Mouse (Mus musculus) cerebellum, adult 8-10 months (tissue): ENCODE results near the gene Nipal3.

ENCODE experiments used
- DNase-seq: peaks from one replicate; pipeline ENCODE4 v3.0.0; 2022

Nipal3 gene

GRCm38 (mm10) chr4:135501587-135501986 lies 6.7 kb upstream of the Nipal3 start:
- DNase-seq, result no peak

- DNase-seq, result no peak
These were observed 5.0 kb upstream of the Nipal3 start for GRCm38 (mm10) chr4:135499831-135500230.

DNA sequence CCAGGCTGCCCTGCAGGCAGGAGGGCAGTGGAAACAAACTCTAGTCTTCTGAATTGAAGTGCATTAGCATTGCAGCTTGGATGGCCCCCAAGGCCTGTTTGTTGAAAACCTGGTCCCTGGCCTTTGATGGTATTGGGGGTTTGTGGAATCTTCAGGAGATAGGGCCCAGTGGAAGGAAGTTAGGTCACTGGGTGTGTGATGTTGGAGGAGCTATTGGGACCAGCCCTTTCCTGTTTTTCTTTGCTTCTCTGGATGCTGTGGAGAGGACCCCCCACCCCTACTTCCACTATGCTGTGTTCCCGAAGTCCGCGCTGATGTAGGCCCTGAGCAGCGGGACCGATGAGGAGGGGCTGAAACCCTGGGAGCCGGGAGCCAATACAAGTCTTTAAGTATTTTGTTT lies 3.3 kb upstream of the Nipal3 start:
- no peak for DNase-seq

GRCm38 (mm10) chr4:135495810-135496209 lies 972 bp upstream of the Nipal3 start:
- peak; percentile 31 for DNase-seq

DNA sequence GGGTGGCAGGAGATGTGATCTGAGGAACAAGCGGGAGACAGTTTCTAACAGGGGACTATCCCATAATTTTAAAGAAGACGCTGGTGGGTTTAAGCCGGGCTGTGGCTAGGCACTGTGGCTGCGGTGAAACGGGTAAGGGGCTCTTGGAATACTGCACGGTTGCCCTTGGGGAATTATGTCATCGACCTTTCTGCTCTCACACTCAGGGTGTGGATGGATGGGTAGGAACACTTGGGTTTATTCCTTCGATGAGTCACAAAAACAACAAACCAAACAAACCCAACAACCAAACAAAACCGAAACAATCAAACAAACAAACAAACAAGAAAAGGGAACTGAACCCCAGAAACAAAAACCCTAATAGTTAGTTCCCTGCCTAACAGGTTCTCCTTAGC lies 556 bp upstream of the Nipal3 start:
- DNase-seq, result no peak

DNA sequence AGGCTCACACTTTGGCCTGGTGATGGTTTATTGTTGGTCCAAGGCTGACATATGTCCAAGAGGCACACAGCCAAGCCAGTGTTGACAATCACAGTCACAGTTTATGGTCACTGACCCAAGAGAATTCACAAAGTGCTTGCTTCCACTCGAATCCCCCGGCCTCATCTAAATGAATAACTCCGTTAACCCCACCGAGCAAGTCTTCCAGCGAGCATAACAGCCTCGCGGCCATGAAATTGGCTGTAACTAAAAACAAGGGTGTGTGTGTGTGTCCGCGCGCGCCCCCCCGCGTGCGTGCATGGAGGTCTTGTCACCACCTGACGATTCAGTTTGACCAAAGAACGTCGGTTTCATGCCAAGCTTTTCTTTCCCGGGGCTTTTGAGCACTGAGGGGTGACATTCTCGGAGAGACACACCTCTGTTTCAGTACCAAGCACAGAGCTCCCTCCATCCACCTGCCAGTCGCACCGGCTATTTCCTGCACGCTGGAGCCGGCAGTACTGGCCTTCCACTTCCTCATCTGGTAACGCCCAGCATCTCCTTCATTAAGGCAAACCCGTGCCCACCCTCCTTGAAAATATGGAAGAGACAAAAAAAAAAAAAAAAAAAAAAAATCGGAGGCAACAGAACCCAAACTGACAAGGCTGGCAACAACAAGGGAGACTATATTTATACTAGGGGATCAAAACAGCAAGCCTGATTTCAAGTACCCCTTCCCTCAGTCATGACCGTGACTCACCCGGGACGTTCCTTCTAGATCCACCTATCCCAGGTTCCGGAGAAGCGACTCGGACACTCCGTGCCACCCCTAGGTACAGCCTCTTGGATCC lies 932 bp downstream of the Nipal3 start:
- DNase-seq, result peak; percentile 67

- no peak for DNase-seq
These were observed 1.6 kb downstream of the Nipal3 start for GRCm38 (mm10) chr4:135493271-135493670.

GRCm38 (mm10) chr4:135489256-135489655 lies 5.6 kb downstream of the Nipal3 start:
- DNase-seq, result no peak

GRCm38 (mm10) chr4:135486352-135486751 lies 8.5 kb downstream of the Nipal3 start:
- peak; percentile 69 for DNase-seq

DNA sequence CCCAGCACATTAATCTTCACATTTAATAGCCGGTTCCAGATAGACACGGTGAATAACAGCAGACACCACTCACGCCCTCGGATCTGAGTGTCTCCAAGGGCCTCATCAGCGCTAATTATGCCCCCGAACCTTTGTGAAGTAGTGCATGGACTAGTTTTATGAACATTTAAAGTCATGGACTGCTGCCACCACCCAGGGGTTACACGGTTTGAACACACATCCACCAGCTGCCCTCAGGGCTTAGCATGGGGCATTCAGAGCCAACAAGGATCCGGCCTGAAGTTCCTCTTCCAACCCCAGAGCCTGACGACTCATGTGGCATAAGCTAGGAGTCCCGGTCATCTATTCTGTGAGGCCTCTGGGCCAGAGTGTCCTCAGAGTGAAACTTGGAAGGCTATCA lies 9.8 kb downstream of the Nipal3 start:
- no peak for DNase-seq

DNA sequence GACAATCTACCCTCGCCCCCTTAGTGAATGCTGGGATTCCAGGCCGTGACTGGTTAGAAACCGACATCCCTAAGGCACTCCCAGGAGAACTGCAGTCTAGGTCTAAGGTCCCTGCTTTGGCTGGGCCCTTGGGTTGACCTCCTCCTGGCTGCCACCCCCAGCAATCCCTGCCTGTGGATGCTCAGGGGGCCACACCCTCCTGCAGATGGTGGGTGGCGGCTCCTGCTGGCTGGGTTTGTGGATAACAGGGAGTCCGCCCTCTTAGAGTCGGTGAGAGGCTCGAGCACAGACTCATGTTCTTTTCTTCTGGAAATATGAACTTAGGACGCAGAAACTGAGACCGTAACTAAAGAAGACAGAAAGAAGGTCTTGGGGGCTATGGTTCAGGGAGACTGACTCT lies 14.5 kb downstream of the Nipal3 start:
- DNase-seq, result no peak

GRCm38 (mm10) chr4:135477851-135478250 lies 17.0 kb downstream of the Nipal3 start:
- no peak for DNase-seq

GRCm38 (mm10) chr4:135463406-135463805 lies 31.4 kb downstream of the Nipal3 start:
- DNase-seq, result no peak

DNA sequence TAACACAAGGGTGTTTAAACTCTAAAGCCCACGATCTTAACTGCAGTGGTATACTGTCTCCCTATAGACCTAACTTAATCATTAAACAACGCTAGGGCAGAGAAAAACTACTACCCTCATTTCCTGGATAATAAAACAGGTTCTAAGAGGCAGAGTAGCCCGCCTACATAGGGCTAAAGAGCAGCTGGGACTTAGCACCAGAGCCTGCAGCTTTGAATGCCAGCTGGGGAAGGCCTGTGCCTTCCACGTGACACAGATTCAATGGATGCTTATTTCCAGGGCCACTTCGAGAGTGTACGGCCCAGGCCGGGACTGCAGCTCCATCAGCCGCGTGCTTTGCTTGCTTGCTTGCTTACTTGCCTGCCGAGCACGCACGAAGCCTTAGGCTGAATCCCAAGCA lies 41.3 kb downstream of the Nipal3 start:
- DNase-seq, result no peak

DNA sequence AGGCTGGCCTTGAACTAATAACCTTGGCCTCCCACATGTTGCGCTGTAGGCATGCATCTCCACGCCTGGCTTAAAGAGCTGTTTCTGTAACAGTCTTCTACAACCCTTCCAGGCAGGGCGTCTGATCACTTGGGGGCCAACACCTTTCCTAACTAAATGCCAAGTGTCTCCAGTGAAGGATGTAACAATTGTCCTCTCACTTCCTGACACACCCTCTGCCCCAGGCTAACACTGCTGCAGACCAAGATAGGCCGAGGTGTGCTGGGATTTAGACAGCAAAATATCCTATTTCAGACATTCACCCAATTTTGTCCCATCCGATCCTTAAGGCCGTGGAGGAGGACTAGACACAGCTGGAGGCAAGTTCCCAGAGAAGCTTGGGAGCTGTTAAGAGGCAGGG lies 41.7 kb downstream of the Nipal3 start:
- no peak for DNase-seq

DNA sequence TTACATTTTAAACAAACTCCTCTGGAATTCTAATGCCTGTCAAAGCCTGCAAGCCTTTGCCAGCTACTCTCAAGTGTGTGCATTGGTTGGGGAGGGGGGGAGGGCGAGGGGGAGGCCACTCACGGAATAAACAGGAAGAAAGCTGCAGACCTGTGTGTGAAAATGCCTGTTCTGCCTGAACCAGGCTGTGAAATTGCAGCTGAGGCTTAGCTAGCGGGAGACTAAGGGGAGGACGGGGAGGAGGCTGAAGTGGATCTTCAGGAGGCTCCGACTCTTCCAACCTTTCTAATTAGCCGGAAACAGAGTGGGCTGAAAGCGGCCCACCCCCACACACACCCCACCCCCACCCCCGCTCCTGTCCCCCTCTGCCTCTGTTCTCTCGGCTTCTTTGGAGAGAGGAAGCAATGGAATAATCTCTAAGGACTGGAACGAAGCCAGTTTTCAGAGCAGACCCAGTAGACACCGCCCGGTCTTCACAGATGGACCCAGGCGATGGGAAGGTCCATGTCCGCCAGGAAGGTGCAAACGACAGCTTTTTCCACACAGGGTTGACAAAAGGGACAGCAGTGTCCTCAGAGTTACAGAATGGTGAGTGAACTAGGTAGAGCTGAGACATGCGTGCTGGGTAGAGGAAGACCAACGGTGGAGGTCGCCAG lies 43.4 kb downstream of the Nipal3 start:
- DNase-seq, result no peak

DNA sequence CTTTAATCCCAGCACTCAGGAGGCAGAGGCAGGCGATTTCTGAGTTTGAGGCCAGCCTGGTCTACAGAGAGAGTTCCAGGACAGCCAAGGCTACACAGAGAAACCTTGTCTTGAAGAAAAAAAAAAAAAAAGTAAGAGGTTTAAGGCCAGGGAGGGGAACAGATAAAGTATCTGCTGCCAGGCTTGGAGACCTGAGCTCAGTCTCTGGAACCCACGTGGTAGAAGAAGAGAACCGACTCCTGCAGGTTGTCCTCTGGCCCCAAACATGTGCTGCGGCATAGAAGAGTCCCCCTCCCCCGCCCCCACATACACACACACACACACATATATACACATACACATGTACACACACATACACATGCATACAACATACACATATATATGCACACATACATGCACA lies 52.4 kb downstream of the Nipal3 start:
- no peak for DNase-seq

- no peak for DNase-seq
These were observed 54.8 kb downstream of the Nipal3 start for GRCm38 (mm10) chr4:135439904-135440522.

- no peak for DNase-seq
These were observed 55.6 kb downstream of the Nipal3 start for GRCm38 (mm10) chr4:135439188-135439647.

GRCm38 (mm10) chr4:135437924-135438323 lies 56.9 kb downstream of the Nipal3 start:
- DNase-seq, result no peak

DNA sequence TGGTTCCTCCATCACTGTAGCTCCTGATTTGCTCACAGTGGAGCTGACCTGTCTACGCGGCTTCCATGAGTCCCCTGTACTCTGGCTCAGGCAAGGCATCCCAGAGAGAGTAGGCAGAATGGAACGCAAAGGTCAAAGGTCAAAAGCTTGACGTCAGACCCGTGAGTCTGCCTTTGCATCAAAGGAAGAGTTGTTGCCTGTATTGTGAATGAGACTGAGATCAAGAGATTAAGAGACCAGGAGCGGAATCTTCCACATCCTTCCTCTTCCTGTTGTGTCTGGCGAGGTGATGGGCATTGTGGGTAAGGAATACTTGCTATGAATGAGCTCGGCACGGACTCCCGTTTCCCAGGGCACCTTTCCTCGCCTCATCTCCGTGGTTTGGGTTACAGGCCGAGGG lies 58.5 kb downstream of the Nipal3 start:
- DNase-seq, result no peak

DNA sequence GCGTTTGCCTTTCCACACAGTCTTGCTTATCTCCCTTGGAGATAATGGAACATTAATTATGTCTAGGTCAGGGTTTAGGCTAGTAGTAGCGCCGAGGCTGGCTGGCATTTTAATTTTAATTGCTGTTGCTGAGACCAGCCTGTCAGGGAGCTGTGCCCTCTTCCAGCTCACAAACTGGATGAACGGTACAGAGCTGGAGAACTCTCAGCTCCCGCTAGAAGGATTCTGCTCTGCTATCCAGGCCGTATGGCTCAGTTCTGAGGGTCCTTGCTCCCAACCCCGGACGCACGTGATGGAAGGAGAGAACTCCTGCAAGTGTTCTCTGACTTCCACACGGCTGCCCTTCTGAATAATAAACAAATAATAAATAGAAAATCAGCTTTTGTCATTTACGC lies 60.4 kb downstream of the Nipal3 start:
- no peak for DNase-seq

- DNase-seq, result peak; percentile 71
These were observed 61.1 kb downstream of the Nipal3 start, which contains the start of gene Rcan3 for GRCm38 (mm10) chr4:135433443-135434394. Rcan3 (minus strand) TSS chr4:135433853.
